Mouse (Mus musculus) kidney, postnatal 4 days (tissue): ENCODE results near the gene Shkbp1.
A peak's percentile ranks its signal among the peaks of the same experiment; 100 is the strongest.

Experiments used
- DNase-seq, 2 experiments: peaks; one replicate each; pipeline ENCODE4 v3.0.0; 2021; ENCODE audit warnings: mixed read lengths in 2 of 2

The Shkbp1 gene

GRCm38 (mm10) chr7:27332353-27333199 lies 23.2 kb downstream of the Shkbp1 start:
- DNase-seq = peak; percentile 95 to 96

- peak in 1 of 2 experiments; percentile 50 for DNase-seq
Measured at GRCm38 (mm10) chr7:27331854-27332253, 24.0 kb downstream of the Shkbp1 start.

- DNase-seq = peak; percentile 59 to 74
Measured at GRCm38 (mm10) chr7:27331541-27331851, 24.3 kb downstream of the Shkbp1 start.

GRCm38 (mm10) chr7:27330709-27331540 lies 24.9 kb downstream of the Shkbp1 start:
- peak; percentile 96 to 98 for DNase-seq

GRCm38 (mm10) chr7:27329981-27330380 lies 25.8 kb downstream of the Shkbp1 start:
- no peak for DNase-seq

- DNase-seq = peak; percentile 95
Measured at GRCm38 (mm10) chr7:27329326-27329947, 26.4 kb downstream of the Shkbp1 start.

GRCm38 (mm10) chr7:27328648-27329047 lies 27.2 kb downstream of the Shkbp1 start:
- peak; percentile 44 to 63 for DNase-seq

GRCm38 (mm10) chr7:27328161-27328560 lies 27.7 kb downstream of the Shkbp1 start:
- no peak for DNase-seq

GRCm38 (mm10) chr7:27327500-27327899 lies 28.3 kb downstream of the Shkbp1 start:
- DNase-seq = no peak

GRCm38 (mm10) chr7:27326101-27326880 lies 29.5 kb downstream of the Shkbp1 start:
- peak; percentile 58 to 76 for DNase-seq

- DNase-seq = peak; percentile 84 to 89
Measured at GRCm38 (mm10) chr7:27325697-27326096, 30.1 kb downstream of the Shkbp1 start.

GRCm38 (mm10) chr7:27324928-27325327 lies 30.9 kb downstream of the Shkbp1 start:
- no peak for DNase-seq

- no peak for DNase-seq
Measured at GRCm38 (mm10) chr7:27324161-27324560, 31.7 kb downstream of the Shkbp1 start.

GRCm38 (mm10) chr7:27323001-27323400 lies 32.8 kb downstream of the Shkbp1 start:
- DNase-seq = no peak

- DNase-seq = no peak
Measured at GRCm38 (mm10) chr7:27322291-27322690, 33.5 kb downstream of the Shkbp1 start.

GRCm38 (mm10) chr7:27319411-27319810 lies 36.4 kb downstream of the Shkbp1 start:
- DNase-seq = no peak

- peak; percentile 33 to 57 for DNase-seq
Measured at GRCm38 (mm10) chr7:27315958-27316357, 39.9 kb downstream of the Shkbp1 start.

GRCm38 (mm10) chr7:27314393-27314792 lies 41.4 kb downstream of the Shkbp1 start:
- DNase-seq = no peak

GRCm38 (mm10) chr7:27311651-27312284 lies 44.1 kb downstream of the Shkbp1 start:
- DNase-seq = no peak

- no peak for DNase-seq
Measured at GRCm38 (mm10) chr7:27310996-27311535, 44.8 kb downstream of the Shkbp1 start.

- peak; percentile 70 to 77 for DNase-seq
Measured at GRCm38 (mm10) chr7:27310306-27310705, 45.5 kb downstream of the Shkbp1 start.

GRCm38 (mm10) chr7:27309832-27310231 lies 46.0 kb downstream of the Shkbp1 start:
- no peak for DNase-seq
